Mouse (Mus musculus): ENCODE results near the gene Atp6v0d1.
"Not testable (repeated sequence)": the region's sequence is repeated elsewhere in the genome, so short reads cannot be mapped to it uniquely, and the experiment has no call there.

Gene Atp6v0d1

DNA sequence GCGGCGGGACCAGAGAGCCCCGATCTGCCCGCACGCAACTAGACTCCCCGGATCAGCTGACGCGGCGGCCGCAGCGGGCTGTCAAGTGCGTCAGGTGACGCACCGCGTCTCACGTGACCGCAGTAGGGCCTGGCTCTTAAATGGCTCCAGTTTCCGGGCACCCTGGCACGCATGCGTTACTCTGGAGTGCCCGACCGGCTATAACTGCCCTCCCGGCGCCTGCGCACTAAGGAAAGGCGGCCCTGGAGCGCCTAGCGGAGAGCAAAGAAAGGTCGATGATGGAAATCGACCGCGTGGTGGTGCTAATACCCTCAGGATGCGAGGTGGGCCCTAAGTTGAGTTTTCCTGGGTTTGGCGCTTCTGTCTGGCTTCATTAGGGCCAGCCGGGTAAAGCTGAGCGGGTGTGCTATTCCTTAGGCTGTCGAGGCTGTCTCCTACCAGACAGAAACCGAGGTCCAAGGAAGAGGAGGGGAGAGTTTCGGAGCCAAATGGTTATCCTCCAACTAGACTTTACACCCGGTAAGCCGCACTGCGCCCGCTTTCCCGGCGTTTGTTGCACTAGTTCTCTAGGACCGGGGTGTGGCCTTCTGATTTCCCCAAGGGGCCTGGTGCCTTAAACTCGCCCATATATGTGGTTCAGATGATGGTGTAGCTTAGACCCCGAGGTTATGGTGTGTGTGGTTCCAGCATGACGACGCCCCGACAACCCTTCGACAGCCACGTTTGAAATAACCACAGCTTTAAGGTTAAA, at the start of gene Atp6v0d1:
Atp6v0d1 (minus strand) TSS at position 96 of the 751 bp plus-strand sequence.
- DNase-seq (ENCODE audit: low read depth in 1 of 2, low spot score in 2 of 2) = peak; percentile 98 to 99

DNA sequence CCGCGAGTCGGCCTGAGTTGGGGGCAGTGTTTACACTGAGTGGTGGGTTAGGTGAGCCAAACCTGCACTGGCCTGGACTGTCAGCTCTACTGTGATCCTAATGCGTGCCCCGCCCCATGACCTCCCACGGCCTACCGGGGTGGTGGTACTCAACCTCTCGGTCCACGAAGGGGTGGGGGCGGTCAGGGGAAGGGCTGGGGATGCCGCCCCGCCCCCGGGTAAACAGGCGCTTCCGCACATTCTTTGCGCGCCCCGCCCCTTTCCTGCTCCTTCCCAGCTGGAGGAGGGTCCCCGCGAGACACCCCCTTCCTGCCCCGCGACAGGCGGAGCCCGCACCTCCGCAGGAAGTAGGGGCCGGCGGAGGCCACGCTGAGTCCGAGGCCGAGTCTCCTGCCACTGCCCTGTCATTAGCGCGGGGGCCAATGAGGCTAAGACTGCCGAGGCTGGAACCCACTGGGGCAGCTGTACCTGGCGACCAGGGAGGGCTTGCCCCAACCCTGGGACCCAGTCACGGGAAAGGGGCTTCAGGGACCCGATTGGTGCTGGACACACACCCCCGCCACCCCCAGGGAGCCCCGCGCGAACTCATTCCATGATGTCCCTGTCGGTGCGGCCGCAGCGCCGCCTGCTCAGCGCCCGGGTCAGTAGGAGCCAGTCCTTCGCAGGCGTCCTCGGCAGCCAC, 48.1 kb upstream of the Atp6v0d1 start:
- DNase-seq (ENCODE audit: low read depth in 1 of 2, low spot score in 2 of 2) = no peak

DNA sequence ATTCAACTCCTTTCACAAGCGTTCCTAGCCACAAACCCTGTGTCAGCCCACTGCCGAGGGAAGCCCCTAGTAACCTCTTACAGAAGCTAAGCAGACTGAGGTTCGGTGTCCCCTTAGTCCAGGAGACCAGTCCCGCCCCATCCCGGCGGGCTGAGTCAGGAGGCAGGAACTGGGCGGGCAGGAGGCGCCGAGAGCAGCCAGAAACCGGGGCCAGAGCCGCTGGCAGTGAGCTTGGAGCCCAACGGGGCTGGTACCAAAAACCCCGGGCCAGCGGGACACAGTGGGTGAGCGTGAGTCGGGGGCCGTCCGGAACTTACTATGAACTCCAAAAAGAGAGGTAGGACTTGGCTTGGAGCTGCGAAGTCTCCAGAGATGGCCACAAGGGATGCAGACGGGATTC, 47.2 kb upstream of the Atp6v0d1 start:
- no peak for DNase-seq (ENCODE audit: low read depth in 1 of 2, low spot score in 2 of 2)

DNA sequence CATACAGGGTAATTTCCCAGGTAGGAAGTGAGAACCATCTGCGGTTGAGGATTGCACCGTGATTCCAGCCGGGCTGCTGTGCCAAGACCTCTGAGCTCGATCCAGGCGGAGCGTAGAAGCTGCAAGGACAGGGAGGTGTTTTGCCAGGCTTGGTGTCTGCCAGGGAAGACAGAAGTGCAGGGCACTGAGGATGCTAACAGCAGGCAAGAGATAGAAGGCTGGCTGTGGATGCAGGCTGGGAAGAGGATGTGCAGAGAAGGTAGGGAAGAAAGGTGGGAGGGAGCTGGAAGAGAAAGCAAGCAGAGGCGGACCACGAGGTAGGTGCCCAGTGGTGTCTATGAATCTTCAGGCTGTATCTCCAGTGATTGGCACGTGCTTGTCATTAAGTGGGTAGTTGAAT, 46.0 kb upstream of the Atp6v0d1 start:
- no peak for DNase-seq (ENCODE audit: low read depth in 1 of 2, low spot score in 2 of 2)

DNA sequence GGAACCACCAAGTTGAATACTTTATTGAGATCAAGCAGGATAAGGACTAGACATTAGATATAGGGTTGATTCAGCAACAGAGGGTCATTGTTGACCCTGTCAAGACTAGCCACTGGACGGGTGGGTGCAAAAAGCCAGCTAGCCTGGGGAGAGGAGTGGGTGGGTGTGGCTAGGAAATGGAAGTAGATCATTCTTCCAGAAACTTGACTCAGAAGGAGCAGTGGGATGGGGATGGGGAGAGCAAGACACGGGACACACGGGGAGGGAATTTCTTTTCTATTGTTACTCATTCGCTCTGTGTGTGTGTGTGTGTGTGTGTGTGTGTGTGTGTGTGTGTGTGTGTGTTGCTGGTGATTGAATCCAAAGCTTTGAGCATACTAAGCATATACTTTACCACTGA, 43.9 kb upstream of the Atp6v0d1 start:
- no peak for DNase-seq (ENCODE audit: low read depth in 1 of 2, low spot score in 2 of 2)

DNA sequence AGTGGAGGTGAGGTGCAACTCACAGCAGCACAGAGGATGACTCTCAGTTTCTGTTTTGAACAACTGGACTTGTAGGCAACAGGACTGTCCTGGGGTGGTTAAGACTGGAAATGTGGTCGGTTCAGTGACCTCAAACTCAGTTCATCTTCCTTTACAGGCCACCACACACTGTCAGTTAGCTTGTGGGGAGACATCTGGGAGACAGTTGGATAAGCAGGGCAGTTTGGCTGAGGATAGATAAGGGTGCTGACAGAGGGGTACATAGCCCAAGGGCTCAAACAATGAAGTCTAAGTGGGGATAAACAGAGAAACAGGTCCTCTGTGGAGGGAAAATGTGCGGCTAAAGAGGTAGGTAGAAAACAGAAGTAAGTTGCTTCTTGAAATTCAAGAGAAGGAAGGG, 43.5 kb upstream of the Atp6v0d1 start:
- no peak for DNase-seq (ENCODE audit: low read depth in 1 of 2, low spot score in 2 of 2)

DNA sequence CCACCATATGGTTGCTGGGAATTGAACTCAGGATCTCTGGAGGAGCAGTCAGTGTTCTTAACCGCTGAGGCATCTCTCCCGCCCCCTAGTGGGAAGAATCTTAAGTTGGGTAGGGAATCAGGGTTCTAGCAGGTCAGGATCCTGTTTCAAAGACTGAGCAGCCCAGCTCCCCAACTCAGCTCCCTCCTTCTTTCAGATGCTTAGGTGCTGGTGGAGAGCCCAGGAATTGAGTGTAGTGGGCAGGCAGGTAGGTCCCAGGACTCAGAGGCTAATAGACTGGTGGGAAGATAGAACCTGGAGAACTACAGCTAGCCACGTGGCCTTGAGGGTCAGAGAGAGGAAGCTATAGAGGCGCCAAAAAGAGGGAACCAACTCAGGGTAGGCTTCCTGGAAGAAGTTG, 41.8 kb upstream of the Atp6v0d1 start:
- DNase-seq (ENCODE audit: low read depth in 1 of 2, low spot score in 2 of 2) = peak in 1 of 2 experiments; percentile 47

DNA sequence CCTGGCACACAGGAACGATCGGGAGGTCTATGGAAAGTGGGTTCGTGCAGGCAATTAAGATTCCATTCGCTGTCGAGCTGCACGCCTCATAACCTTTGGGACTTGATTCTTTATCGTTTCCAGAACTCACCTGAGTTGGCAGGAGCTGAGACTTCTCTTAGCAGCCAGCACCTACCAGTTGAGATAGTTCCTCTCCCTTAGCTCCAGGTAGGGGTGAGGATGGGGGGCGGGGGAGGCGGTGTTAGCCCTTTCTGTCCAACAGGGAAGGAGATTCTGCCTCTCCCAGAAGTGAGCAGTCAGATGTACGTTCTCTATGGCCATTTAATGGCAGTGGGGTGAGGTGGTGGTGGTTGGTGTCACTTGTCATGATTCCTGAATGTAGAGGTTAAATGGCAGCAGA, 41.2 kb upstream of the Atp6v0d1 start:
- DNase-seq (ENCODE audit: low read depth in 1 of 2, low spot score in 2 of 2) = no peak

DNA sequence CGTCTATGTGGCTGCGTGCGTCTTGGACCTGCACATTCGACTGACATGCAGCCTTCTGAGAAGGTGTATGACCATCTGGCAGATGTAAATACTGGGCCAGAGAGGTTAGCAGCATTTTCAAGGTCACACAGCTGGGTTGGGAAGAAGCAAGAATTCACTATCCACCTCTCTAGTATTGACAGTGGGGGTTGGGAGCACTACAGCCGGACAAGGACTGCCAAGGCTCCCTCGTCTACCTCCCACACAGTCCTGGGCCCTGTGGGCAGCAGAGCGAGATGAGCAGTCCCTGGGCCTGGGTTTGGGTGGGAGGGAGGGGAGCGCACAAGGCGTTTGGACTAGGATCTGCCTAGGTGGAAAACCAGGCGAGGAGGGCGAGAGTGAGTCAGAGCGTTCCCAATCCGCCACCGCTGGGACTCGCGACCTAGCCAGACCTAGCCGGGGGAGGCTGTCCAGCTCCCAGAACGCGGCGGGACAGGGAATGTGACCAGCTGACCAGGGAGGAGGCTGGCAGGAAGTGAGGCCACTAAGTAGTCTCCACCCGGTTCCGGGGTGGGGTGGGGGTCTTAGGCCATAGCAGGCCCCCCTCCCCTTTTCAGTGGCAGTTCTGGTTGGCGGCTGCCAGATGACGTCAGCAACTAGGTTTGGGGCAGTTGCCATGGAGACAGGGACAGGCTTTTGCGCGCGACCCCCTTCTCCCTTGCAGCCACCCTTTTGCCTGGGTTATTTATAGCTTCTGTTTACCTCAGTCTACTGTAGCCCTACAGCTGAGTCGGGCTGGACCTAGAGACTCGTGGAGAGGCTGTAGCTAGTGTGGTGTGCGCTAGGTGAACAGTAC, 40.6 kb upstream of the Atp6v0d1 start:
- no peak for DNase-seq (ENCODE audit: low read depth in 1 of 2, low spot score in 2 of 2)

DNA sequence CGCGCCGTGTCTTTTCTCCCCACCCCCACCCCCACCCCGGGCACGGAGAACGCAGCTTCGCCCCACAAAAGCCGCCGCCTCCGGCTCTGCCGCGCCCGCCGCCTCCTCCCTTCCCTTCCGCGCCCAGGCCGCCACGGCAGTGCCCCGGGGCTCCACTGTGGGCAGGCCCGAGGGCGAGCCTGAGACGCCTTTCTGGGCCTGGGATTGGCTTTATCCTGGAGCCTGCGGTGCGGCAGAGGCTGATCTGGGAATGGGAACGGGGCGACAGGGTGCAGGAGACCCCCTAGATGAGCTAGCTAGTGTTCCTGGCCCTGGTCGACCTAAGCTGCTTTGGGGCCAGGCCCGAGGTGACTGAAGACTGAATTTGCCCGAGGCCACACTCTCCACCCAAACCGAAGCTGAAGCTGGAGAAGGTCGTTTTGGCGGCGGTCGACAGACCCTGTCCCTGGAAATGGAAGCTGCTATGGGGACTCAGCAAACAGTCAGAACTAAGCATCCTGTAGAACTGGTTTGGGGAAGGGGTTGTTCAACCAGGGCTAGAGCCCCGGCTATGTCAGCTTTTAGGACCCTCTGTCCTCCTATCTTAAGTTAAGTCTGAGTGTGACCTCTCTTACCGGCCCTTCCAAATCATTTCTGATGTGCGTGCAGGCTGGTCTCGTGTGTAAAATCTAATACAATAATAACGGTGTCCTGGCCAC, 39.8 kb upstream of the Atp6v0d1 start:
- DNase-seq (ENCODE audit: low read depth in 1 of 2, low spot score in 2 of 2) = no peak

DNA sequence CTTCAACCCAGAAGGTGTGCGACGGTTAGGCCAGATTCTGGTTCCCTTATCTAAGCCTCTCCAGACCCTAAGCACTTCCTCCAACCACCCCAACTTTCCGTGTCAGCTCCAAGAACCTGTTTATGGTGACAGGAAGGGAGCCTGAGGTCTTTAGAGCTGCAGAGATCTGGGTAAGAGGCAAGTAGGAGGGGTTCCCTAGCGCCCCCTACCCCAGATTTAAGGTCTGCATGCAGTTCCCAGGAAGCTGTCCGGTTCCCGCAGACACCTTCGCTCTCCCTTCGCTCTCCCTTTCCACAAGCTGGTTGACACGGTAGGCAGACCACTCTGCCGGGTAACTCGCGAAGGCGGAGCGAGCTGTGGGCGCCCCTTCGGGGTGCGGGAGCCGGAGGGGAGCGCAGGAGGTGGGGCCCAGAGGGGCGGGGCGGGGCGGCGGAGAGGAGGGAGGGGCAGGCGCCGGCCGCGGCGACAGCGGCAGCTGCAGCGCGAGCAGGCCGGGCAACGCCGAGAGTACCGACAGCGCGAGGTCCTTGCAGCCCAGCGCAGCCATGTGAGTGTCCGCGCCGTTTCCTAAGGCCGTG, 39.0 kb upstream of the Atp6v0d1 start, which contains the start of gene Ripor1:
Ripor1 (plus strand) TSS at position 452 of the 578 bp plus-strand sequence.
- peak in 1 of 2 experiments; percentile 33 for DNase-seq (ENCODE audit: low read depth in 1 of 2, low spot score in 2 of 2)

DNA sequence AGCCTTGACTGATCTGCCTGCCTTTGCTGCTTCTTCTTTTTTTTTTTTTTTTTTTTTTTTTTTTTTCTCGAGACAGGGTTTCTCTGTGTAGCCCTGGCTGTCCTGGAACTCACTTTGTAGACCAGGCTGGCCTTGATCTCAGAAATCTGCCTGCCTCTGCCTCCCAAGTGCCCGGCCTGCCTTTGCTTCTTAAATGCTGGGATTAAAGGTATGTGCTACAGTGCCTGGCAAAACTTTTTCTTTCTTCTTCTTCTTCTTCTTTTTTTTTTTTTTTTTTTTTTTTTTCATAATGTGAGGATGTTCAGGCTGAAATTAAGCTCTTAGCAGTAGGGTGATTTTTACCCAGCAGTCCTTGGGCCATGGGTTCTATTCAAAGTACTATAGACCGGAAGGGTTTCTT, 36.7 kb upstream of the Atp6v0d1 start:
- DNase-seq (ENCODE audit: low read depth in 1 of 2, low spot score in 2 of 2) = not testable (repeated sequence)

DNA sequence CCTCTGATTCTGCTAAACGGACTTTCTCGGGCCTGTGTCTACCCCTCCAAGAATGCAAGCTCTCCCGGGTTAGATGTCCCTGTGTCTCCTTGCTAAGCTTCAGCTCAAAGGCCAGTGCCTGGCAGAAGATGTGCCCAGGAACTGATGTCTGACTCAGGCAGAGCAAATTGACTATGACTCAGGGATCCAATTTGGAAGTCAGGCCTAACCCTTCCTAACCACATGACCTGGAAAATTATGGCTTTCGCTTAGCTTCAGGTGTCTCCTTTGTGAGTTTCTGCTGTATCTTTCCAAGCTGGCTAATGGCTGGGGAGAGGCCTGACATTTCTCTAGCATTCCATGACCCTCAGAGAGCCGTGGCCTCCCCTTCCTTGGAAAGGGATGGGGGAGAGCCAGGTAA, 35.5 kb upstream of the Atp6v0d1 start:
- DNase-seq (ENCODE audit: low read depth in 1 of 2, low spot score in 2 of 2) = no peak

DNA sequence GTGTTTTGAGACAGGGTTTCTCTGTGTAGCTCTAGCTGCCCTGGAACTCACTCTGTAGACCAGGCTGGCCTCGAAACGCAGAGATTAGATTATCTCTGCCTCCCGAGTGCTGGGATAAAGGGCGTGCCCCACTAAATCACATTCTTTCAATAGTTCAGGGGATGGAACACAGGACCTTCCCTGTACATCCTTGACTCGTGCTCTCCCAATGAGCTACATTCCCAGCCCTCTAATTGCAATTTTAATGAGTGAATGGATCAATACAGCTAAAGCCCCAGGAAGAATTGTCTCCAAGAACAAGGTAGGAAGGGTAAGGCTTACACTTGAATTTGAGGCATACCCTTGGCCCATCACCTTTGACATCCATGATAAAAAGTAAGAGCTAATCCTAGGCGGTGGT, 32.9 kb upstream of the Atp6v0d1 start:
- DNase-seq (ENCODE audit: low read depth in 1 of 2, low spot score in 2 of 2) = no peak

DNA sequence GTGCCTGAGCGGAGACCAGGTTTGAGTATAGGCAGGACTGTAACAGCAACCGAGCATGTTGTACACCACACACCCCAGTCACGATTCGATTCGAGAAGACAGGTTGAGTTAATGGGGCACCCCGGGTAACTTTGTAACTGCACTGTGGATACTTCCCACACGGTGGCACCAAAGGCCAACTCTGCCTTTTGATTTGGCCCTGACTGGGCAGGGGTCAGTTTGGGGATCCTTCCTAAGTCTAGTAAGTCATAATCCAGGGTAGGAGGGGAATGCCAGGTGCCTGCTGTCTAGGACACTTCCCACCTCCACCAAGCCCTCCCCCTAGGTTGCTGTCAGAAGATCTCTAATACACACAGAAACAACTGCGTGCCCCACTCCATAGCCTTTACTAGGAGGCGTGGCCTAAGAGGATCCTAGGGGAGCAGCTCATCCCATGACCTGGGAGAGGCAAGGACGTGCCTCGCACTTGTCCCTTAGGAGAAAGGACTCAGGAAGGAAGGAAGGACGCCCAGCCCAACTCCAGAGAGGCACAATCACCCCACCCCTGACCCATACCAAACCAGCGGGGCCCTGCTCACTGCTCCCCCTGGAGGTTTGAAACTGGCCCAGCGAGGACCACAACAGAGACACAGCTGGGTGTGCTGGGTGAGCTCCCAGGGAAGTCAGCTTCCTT, 30.7 kb upstream of the Atp6v0d1 start:
- DNase-seq (ENCODE audit: low read depth in 1 of 2, low spot score in 2 of 2) = peak in 1 of 2 experiments; percentile 56

DNA sequence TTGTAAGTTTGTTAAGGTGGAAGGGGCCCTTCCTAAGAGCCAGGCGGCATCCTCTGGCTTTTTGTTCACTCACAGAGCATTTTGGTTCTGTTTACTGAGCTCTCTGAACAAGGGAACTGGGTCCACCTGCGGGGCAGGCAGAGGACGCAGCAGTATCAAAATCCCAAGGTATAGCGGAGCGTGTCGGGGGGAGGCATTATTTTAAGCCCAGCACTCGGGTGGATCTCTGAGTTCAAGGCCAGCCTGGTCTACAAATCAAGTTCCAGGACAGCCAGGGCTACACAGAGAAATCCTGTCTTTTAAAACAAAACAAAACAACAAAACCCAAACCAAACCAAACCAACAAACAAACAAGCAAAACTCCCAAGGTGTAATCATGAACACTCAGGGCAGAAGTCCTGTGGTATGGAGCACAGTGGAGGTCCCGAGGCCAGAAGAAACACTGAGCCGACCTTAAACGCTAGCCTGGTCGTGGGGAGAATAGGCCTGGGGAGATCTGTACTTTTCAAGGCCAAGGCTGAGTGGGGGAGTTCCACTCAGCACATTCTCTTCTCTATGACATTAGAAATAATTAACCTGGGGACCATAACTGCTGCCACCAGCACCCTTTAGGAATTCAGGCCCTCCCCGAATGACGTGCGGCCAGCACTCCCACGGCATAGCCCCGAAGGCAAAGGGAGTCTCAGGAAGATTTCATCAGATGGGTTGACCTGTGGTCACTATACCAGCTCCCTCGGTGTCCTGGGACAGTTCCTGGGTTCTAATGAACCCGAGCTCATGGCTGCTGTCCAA, 28.8 kb upstream of the Atp6v0d1 start:
- DNase-seq (ENCODE audit: low read depth in 1 of 2, low spot score in 2 of 2) = no peak

DNA sequence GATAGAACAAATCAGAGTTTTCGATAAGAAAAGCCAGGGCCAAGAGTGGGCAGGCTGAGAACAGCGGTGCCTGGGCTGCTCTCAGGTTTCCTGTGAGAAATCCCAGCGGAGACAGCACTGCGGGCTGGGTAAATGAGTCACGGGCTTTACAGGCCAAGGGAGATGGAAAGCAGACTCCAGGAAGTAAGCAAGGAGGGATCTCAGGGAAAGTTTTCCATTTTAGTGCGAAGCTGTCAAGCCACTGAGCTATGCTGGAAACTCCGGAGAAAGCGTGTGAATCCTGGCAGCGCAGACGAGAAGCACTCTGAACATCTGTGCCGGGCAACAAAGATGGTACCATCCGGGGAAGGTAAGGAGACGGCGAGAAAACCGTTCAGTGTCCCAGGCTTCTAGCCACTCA, 28.0 kb upstream of the Atp6v0d1 start:
- no peak for DNase-seq (ENCODE audit: low read depth in 1 of 2, low spot score in 2 of 2)

DNA sequence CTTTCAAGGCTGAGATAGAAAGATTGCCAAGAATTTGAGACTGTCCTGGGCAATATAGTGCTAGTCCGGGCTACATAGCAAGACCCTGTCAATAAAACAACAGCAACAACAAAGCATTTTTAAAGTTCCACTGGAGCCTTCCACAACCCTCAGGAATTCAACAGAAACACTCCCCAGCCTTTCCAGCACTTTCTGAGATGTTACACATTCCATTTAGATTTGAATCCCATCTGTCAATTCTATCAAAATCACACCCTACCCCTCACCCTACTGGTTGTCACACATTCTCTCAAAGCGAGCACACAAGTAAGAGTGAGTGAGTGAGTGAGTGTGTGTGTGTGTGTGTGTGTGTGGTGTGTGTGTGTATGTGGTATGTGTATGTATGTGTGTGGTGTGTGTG, 26.6 kb upstream of the Atp6v0d1 start:
- DNase-seq (ENCODE audit: low read depth in 1 of 2, low spot score in 2 of 2) = no peak

DNA sequence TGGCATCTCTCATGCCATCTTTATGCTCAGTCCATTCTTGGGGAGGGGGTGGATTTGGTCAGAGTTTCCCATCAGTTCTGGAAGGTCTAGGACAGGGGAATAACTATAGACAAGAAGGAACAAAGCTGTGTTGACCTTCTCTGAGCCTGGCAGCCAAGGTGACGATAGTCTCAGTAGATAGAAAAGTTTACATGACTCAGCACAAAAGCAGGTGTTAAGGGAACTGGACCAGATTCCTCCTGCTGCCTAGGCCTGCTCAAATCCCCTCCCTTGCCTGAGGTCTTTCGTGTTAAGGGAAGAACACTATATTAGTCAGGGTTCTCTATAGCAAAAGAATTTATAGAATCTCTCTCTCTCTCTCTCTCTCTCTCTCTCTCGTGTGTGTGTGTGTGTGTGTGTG, 13.9 kb upstream of the Atp6v0d1 start:
- no peak for DNase-seq (ENCODE audit: low read depth in 1 of 2, low spot score in 2 of 2)

Data from monocyte, adult 2 months (primary cell).